Mouse (Mus musculus) gastrocnemius, adult 2 months (tissue): ENCODE measurements at regions not wholly inside any gene's neighbourhood (a gene's known extent, or its start where the extent isn't known, plus 50 kb on each side); places are given as distances from the start of the nearest gene placed in this dataset.

Experiments used
- DNase-seq: peaks from one replicate; pipeline ENCODE4 v3.0.0; 2022
- H3K27ac ChIP-seq: fragments of 200-600 bp; 2 replicates; pipeline ENCODE4 v1.8.1; 2022; ENCODE audit warnings: mild to moderate bottlenecking
- H3K4me3 ChIP-seq: fragments of 200-600 bp; 2 replicates; pipeline ENCODE4 v1.8.1; 2022; ENCODE audit warnings: mild to moderate bottlenecking, moderate library complexity
- CTCF ChIP-seq: fragments of 200-600 bp; IDR thresholded peaks from 2 replicates; pipeline ENCODE4 v1.8.1; 2022; ENCODE audit warnings: antibody characterized with exemption, mild to moderate bottlenecking, moderate library complexity
- intact Hi-C: fragments of 180-260 bp; cut with DNase I; formaldehyde crosslinking; loops from one replicate; pipeline ENCODE4 v1.15.1; 2025

- no peak for TF ChIP-seq CTCF
- H3K4me3 ChIP-seq, result no peak overlapping the region
- DNase-seq, result no peak
- H3K27ac ChIP-seq, result no peak overlapping the region
- intact Hi-C loops, result no loop called here
These were observed 62.0 kb downstream of the Tpra1 start for GRCm38 (mm10) chr6:88964071-88964470.

- Histone ChIP-seq H3K4me3 (no peak overlapping the region), H3K27ac (no peak overlapping the region)
- intact Hi-C loops, result no loop called here
- no peak for DNase-seq
- TF ChIP-seq CTCF, result no peak
These were observed 62.9 kb downstream of the Tpra1 start for GRCm38 (mm10) chr6:88964911-88965310.

GRCm38 (mm10) chr6:88965361-88966226 lies 63.5 kb downstream of the Tpra1 start:
- Histone ChIP-seq H3K4me3 (no peak overlapping the region), H3K27ac (no peak overlapping the region)
- no peak for DNase-seq
- TF ChIP-seq CTCF, result no peak
- intact Hi-C loops, result no loop called here

- no peak for DNase-seq
- TF ChIP-seq CTCF, result no peak
- Histone ChIP-seq H3K27ac (no peak overlapping the region), H3K4me3 (no peak overlapping the region)
- intact Hi-C loops, result no loop called here
These were observed 64.5 kb downstream of the Tpra1 start for GRCm38 (mm10) chr6:88966501-88966900.

GRCm38 (mm10) chr6:88968842-88969241 lies 66.8 kb downstream of the Tpra1 start:
- no peak overlapping the region for H3K27ac ChIP-seq
- H3K4me3 ChIP-seq, result no peak overlapping the region
- intact Hi-C loops, result no loop called here
- no peak for DNase-seq
- no peak for TF ChIP-seq CTCF

GRCm38 (mm10) chr6:88971729-88972128 lies 69.7 kb downstream of the Tpra1 start:
- Histone ChIP-seq H3K4me3 (no peak overlapping the region), H3K27ac (peak overlapping the region; percentile 24; the same call in 1 of the 2 replicates)
- intact Hi-C loops, result no loop called here
- DNase-seq, result peak; percentile 30
- no peak for TF ChIP-seq CTCF

GRCm38 (mm10) chr6:88974457-88974856 lies 72.4 kb downstream of the Tpra1 start:
- H3K27ac ChIP-seq, result no peak overlapping the region
- DNase-seq, result no peak
- intact Hi-C loops, result no loop called here
- TF ChIP-seq CTCF, result no peak
- no peak overlapping the region for H3K4me3 ChIP-seq

- H3K4me3 ChIP-seq, result no peak overlapping the region
- no peak overlapping the region for H3K27ac ChIP-seq
- no peak for TF ChIP-seq CTCF
- intact Hi-C loops, result no loop called here
- no peak for DNase-seq
These were observed 74.5 kb downstream of the Tpra1 start for GRCm38 (mm10) chr6:88976581-88976980.

GRCm38 (mm10) chr6:88976994-88977393 lies 74.9 kb downstream of the Tpra1 start:
- no peak for TF ChIP-seq CTCF
- Histone ChIP-seq H3K27ac (no peak overlapping the region), H3K4me3 (no peak overlapping the region)
- intact Hi-C loops, result no loop called here
- no peak for DNase-seq

GRCm38 (mm10) chr6:88978970-88979369 lies 76.9 kb downstream of the Tpra1 start:
- no peak for DNase-seq
- no peak for TF ChIP-seq CTCF
- intact Hi-C loops, result no loop called here
- no peak overlapping the region for H3K4me3 ChIP-seq
- no peak overlapping the region for H3K27ac ChIP-seq

- H3K27ac ChIP-seq, result no peak overlapping the region
- no peak overlapping the region for H3K4me3 ChIP-seq
- DNase-seq, result peak; percentile 33
- TF ChIP-seq CTCF, result peak; percentile 53
- intact Hi-C loops, result no loop called here
These were observed 78.1 kb downstream of the Tpra1 start for GRCm38 (mm10) chr6:88980112-88980511.

GRCm38 (mm10) chr6:88981544-88981943 lies 79.5 kb downstream of the Tpra1 start:
- DNase-seq, result no peak
- H3K27ac ChIP-seq, result no peak overlapping the region
- no peak for TF ChIP-seq CTCF
- H3K4me3 ChIP-seq, result no peak overlapping the region
- intact Hi-C loops, result no loop called here

GRCm38 (mm10) chr6:88984170-88984569 lies 82.1 kb downstream of the Tpra1 start:
- Histone ChIP-seq H3K4me3 (no peak overlapping the region), H3K27ac (no peak overlapping the region)
- TF ChIP-seq CTCF, result no peak
- intact Hi-C loops, result no loop called here
- no peak for DNase-seq

- no peak overlapping the region for H3K27ac ChIP-seq
- no peak for TF ChIP-seq CTCF
These were observed 82.8 kb downstream of the Tpra1 start for GRCm38 (mm10) chr6:88984863-88985262.

More at GRCm38 (mm10) chr6:88984863-88985262, 82.8 kb downstream of the Tpra1 start:
- no peak for DNase-seq
- H3K4me3 ChIP-seq, result no peak overlapping the region
- intact Hi-C loops, result no loop called here
